Mouse (Mus musculus) midbrain, postnatal 0 days (tissue): Measurements from ENCODE around the gene Acyp1. TPM values are rescaled to one million over a fixed set of nuclear protein-coding genes. Genes with fewer than 3 reads are reported as not detected.

Source experiments
- ATAC-seq: fragments of 200-750 bp; cut with Nextera tagmentation; 2 replicates; pipeline ENCODE4 v1.8.0; 2017; ENCODE audit warnings: moderate number of reproducible peaks, mild to moderate bottlenecking, moderate TSS enrichment, moderate library complexity; ENCODE audit not compliant: low FRiP score
- DNase-seq: peaks from one replicate; pipeline ENCODE4 v3.0.0-alpha.2; 2015; ENCODE audit warnings: low spot score
- H3K27ac ChIP-seq: fragments of 300-500 bp; sonication (generic); 2 replicates; pipeline ENCODE4 v1.5.1; 2014; ENCODE audit warnings: low read depth, mild to moderate bottlenecking, low read length, mixed read lengths
- H3K27me3 ChIP-seq: fragments of 300-500 bp; sonication (generic); 2 replicates; pipeline ENCODE4 v1.6.1; 2014; ENCODE audit warnings: low read length, control low read depth, mixed read lengths; ENCODE audit not compliant: insufficient read depth
- H3K36me3 ChIP-seq: fragments of 300-500 bp; sonication (generic); 2 replicates; pipeline ENCODE4 v1.6.1; 2014; ENCODE audit warnings: low read length, control low read depth, mixed read lengths; ENCODE audit not compliant: insufficient read depth
- H3K4me1 ChIP-seq: fragments of 300-500 bp; sonication (generic); 2 replicates; pipeline ENCODE4 v1.6.1; 2014; ENCODE audit warnings: mild to moderate bottlenecking, control low read depth, antibody characterized with exemption, low read length, mixed read lengths; ENCODE audit not compliant: insufficient read depth
- H3K4me2 ChIP-seq: fragments of 300-500 bp; sonication (generic); 2 replicates; pipeline ENCODE4 v1.6.1; 2014; ENCODE audit warnings: low read depth, mild to moderate bottlenecking, low read length, mixed read lengths; ENCODE audit not compliant: poor library complexity, severe bottlenecking
- H3K4me3 ChIP-seq: fragments of 300-500 bp; sonication (generic); 2 replicates; pipeline ENCODE4 v1.5.1; 2014; ENCODE audit warnings: low read depth, mild to moderate bottlenecking, low read length, moderate library complexity
- H3K9ac ChIP-seq: fragments of 300-500 bp; sonication (generic); replicated peaks from 2 replicates; pipeline ENCODE4 v1.6.1; 2014; ENCODE audit warnings: mild to moderate bottlenecking, low read length, moderate library complexity, mixed read lengths; ENCODE audit not compliant: poor library complexity, severe bottlenecking
- H3K9me3 ChIP-seq: fragments of 300-500 bp; sonication (generic); 2 replicates; pipeline ENCODE4 v1.6.1; 2016; ENCODE audit warnings: low read length, control low read depth
- CTCF ChIP-seq: IDR thresholded peaks from 2 replicates; pipeline ENCODE4 v1.5.1; 2016; ENCODE audit warnings: antibody characterized with exemption, mild to moderate bottlenecking
- WGBS: fragments of 180-500 bp; shearing (Covaris S2); extraction: QIAGEN DNeasy Blood & Tissue Kit; methylation state at CpG from one replicate; pipeline ENCODE4 v1.1.7; 2014; 5-methylcytosine and 5-hydroxymethylcytosine counted together
- polyA plus RNA-seq: library from polyadenylated mRNA; unstranded; fragments of >200 nt; fragmentation: Nextera tagmentation; extraction: Ambion mirVana; gene quantifications from 2 replicates; pipeline ENCODE4 v1.2.1, GENCODE M21; 2015
- total RNA-seq: library from RNA; depleted of rRNA; stranded (reverse); fragments of >200 nt; gene quantifications from 2 replicates; pipeline ENCODE4 v1.2.3, GENCODE M21; 2014

Acyp1 gene
- total and polyA plus RNA-seq, 2 experiments from 2014 or later = 23.2 to 40.3 TPM

- 85% methylated on average over 5 of the region's 5 CpGs for WGBS
- H3K4me1 ChIP-seq = no peaks in the 10 kb centered on the region
- no peak overlapping the region for H3K9ac ChIP-seq
- ATAC-seq (no peak), DNase-seq (no peak)
- no peaks in the 10 kb centered on the region for H3K27me3 ChIP-seq
- TF ChIP-seq CTCF = no peak
- no peaks in the 10 kb centered on the region for H3K9me3 ChIP-seq
- H3K36me3 ChIP-seq = peaks cover 3% of the 10 kb centered on the region; the same call in 1 of the 2 replicates
- no peak overlapping the region for H3K4me3 ChIP-seq
- no peak overlapping the region for H3K27ac ChIP-seq
- no peak overlapping the region for H3K4me2 ChIP-seq
Observed at GRCm38 (mm10) chr12:85263190-85263589, 25.0 kb downstream of the Acyp1 start.

DNA sequence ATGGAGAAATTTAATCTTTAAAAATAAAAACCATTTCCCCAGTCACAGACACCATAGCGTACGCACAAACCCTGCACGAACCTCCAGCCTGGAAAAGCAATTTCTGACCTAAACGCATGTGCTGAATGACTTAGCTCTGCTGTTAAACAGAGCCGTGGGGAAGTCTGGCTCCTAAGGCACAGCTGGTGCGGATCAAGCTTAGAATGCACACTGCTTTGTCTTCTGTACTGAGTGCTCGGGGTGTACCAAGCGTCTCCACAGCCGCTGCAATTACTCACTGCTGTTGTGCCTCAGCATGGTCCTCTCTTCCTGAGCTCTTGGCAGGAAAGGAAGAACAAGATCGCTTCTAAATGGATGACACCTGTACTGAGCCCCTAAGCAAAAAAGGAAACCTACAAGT is 25.7 kb downstream of the Acyp1 start:
- no peak overlapping the region for H3K4me3 ChIP-seq
- no peak overlapping the region for H3K4me2 ChIP-seq
- DNase-seq (peak; percentile 49), ATAC-seq (no peak)
- no peak overlapping the region for H3K27ac ChIP-seq
- H3K9ac ChIP-seq = no peak overlapping the region
- no peak for TF ChIP-seq CTCF
- H3K4me1 ChIP-seq = no peaks in the 10 kb centered on the region
- H3K9me3 ChIP-seq = no peaks in the 10 kb centered on the region
- H3K27me3 ChIP-seq = no peaks in the 10 kb centered on the region
- peaks cover 7% of the 10 kb centered on the region; the same call in 1 of the 2 replicates for H3K36me3 ChIP-seq
- 55% methylated on average over 10 of the region's 10 CpGs for WGBS

DNA sequence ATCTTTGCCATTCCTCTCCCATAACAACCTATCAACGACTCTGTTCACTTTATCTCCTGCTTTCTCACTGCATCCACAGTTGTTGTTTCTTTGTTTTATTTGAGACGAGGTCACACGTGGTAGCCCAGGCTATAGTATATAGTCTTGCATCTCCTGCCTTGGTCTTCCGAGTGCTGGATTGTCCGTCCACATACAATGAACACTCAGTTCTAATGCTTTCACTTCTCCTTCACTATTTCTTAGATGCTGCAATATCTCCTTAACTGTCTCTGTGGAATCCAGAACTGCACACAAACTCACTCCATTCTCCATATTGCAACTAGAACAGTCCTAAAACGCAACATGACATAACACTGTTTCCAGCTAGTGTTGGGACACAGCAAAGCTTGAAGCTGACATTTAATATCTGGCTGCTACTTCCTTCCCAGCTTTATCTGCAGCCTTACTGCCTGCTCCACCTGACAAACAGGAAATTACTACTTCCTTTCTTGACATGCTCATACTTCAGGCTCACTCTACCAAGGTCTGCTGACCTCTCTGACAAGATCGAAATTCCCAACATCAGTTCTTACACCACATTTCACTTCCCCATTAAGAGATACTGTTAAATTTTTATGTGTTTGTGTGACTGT is 31.1 kb downstream of the Acyp1 start:
- H3K4me2 ChIP-seq = no peak overlapping the region
- 91% methylated on average over 7 of the region's 7 CpGs for WGBS
- no peak overlapping the region for H3K4me3 ChIP-seq
- DNase-seq (no peak), ATAC-seq (no peak)
- H3K9me3 ChIP-seq = no peaks in the 10 kb centered on the region
- H3K9ac ChIP-seq = no peak overlapping the region
- peaks cover 7% of the 10 kb centered on the region; the same call in 1 of the 2 replicates for H3K36me3 ChIP-seq
- TF ChIP-seq CTCF = no peak
- H3K27me3 ChIP-seq = no peaks in the 10 kb centered on the region
- H3K27ac ChIP-seq = no peak overlapping the region
- no peaks in the 10 kb centered on the region for H3K4me1 ChIP-seq

DNA sequence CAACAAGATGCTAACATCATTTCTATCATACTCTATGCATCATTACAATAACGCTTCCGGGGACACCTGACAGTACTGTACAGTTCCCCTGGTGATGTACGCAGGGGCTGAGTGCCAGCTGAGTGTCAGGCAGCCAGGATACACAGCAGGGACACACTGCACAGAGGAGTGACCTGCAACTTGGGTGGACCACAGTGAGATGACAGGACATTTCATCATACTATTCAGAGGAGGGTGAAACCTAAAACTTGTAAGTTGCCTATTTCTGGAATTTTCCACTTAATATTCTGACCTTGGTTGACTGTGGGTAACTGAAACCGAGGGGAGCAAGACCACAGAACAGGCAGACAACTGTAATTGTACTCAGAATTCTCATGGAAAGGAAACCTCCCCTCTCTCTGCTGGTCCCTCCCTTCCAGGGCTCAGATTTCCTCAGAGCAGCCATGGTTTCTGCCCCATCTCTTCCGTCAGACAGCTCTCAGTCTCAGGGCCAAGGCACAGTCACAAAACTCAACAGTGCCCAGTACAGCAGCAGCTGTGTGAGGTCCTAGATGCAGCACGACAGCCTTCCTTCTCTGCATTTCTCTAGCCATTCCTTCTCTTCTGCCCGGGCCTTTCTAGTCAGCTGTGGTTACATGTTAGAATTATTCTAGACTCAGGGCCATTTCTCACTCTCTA is 32.0 kb downstream of the Acyp1 start:
- H3K9ac ChIP-seq = no peak overlapping the region
- no peak overlapping the region for H3K4me3 ChIP-seq
- DNase-seq (no peak), ATAC-seq (no peak)
- peaks cover 5% of the 10 kb centered on the region; the same call in 1 of the 2 replicates for H3K36me3 ChIP-seq
- no peaks in the 10 kb centered on the region for H3K4me1 ChIP-seq
- no peaks in the 10 kb centered on the region for H3K27me3 ChIP-seq
- H3K27ac ChIP-seq = no peak overlapping the region
- no peak for TF ChIP-seq CTCF
- WGBS = 80% methylated on average over 7 of the region's 7 CpGs
- H3K9me3 ChIP-seq = no peaks in the 10 kb centered on the region
- H3K4me2 ChIP-seq = no peak overlapping the region

DNA sequence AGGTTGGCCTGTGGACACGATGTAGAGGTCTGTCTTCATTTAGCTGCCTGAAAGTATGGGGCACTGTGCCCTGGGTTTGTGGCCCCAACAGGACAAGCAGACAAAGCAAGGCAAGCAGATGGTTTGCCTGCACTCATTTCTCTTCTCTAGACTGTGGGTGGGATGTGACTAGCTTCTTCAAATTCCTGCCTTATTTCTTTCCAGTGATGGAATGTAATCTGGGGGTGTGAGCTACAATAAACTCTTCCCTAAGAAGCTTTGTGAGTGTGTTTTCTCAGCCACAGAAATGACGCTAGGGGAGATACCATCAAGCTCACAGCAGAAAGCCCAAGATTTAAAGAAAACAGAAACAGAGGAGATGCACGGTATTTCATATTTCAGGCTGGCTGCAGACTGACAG is 36.2 kb downstream of the Acyp1 start:
- no peak for ATAC-seq
- H3K27me3 ChIP-seq = no peaks in the 10 kb centered on the region
- H3K27ac ChIP-seq = no peak overlapping the region
- H3K4me2 ChIP-seq = no peak overlapping the region
- 88% methylated on average over 3 of the region's 3 CpGs for WGBS
- peaks cover 3% of the 10 kb centered on the region for H3K36me3 ChIP-seq
- H3K9me3 ChIP-seq = no peaks in the 10 kb centered on the region
- no peak for TF ChIP-seq CTCF
- H3K4me3 ChIP-seq = no peak overlapping the region
- no peak overlapping the region for H3K9ac ChIP-seq
- no peak for DNase-seq
- no peaks in the 10 kb centered on the region for H3K4me1 ChIP-seq

GRCm38 (mm10) chr12:85237553-85237952 is 50.7 kb downstream of the Acyp1 start:
- DNase-seq (no peak), ATAC-seq (no peak)
- Histone ChIP-seq H3K9ac (no peak overlapping the region), H3K9me3 (no peaks in the 10 kb centered on the region), H3K27ac (no peak overlapping the region), H3K27me3 (no peaks in the 10 kb centered on the region), H3K4me1 (no peaks in the 10 kb centered on the region), H3K4me2 (no peak overlapping the region), H3K36me3 (peaks cover 15% of the 10 kb centered on the region), H3K4me3 (no peak overlapping the region)
- no peak for TF ChIP-seq CTCF
- 92% methylated on average over 5 of the region's 5 CpGs for WGBS
